Mouse (Mus musculus) monocyte, adult 5-6 weeks (primary cell): Measurements from ENCODE around the gene Ppp1r3f. TPM values are rescaled to one million over a fixed set of nuclear protein-coding genes. Genes with fewer than 3 reads are reported as not detected.

Experiments
- ATAC-seq: fragments of 153-309, 156-312 bp; replicated peaks from 2 replicates; pipeline ENCODE4 v1.8.0; 2017; ENCODE audit warnings: mild to moderate bottlenecking; ENCODE audit not compliant: low TSS enrichment, insufficient number of reproducible peaks, severe bottlenecking, poor library complexity, low FRiP score
- total RNA-seq: library from RNA; stranded (forward); fragments of 200-1000, 200-491, 200-594 nt; gene quantifications from 3 replicates; pipeline ENCODE4 v1.2.3, GENCODE M21; 2017

Ppp1r3f gene
- total RNA-seq, result 0.85 to 3.4 TPM in 2 of 3 replicates, not detected in the other

DNA sequence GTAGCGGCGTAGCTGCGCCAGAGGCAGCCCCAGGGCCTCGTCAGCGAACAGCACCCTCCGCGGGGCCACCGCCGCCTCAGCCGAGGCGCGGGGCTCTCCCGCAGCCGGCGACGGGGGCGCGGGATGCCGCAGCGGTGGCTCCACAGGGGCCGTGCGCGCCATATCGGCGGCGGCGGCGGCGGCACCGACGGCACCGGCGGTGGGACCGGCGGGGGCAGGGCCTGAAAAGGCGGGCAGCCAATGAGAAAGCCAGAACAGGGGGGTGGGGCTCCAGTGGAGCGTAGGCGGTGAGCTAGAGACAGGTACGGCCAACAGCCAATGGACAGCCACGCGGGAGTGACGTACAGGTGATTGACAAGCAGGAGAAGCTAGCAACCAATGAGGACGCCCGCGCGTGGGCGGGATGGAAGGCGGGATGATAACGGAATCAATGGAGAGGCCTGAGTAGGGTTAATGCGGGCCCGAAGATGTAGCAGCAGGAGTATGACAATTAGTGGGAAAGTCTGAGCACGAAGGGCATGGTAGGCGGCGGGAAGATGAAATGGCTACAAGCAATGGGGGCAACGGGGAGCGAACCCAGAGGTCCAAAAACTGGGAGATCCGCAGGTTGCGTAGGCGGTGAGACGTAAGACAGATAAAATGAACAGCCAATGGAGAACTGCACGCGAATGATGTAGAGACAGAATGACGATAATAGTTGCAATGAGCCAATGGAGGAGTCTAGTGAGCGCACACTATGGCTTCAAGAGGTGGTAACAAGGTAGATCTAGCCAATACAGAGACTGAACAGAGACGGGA lies at the start of gene Ppp1r3f:
Gene Ppp1r3f, minus strand, starts transcription at position 197 of the 798 bp plus-strand sequence.
- ATAC-seq, result peak; percentile 98

DNA sequence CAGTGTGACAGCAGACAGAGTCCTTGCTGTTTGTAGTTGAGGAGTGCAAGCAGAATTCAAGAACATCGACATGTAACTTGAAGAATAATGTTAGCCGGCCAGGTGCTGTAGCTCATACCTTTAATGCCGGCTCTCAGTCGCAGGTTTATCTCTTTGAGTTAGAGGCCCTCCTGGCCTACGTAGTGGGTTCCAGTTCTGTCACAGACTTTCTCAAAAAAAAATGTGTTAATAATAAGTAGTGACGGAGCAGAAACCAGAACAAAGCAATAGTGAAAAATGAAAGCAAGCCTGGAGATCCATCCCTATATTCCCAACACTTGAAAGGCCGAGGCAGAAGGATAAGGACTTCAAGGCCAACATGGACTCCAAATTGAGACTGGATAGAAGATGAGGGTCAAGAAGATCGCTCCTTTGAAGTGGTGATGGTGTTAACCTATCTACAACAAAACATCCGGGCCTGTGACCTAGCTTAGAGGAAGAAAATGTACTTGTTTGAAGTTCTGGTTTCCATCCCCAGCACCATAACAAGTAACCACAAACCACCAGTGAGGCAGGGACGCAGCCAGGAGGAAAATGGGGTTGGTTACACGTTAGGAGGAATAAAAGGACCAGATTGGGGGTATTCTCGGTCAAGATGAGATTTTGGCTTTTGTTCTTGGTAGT lies 43.9 kb upstream of the Ppp1r3f start:
- no peak for ATAC-seq

DNA sequence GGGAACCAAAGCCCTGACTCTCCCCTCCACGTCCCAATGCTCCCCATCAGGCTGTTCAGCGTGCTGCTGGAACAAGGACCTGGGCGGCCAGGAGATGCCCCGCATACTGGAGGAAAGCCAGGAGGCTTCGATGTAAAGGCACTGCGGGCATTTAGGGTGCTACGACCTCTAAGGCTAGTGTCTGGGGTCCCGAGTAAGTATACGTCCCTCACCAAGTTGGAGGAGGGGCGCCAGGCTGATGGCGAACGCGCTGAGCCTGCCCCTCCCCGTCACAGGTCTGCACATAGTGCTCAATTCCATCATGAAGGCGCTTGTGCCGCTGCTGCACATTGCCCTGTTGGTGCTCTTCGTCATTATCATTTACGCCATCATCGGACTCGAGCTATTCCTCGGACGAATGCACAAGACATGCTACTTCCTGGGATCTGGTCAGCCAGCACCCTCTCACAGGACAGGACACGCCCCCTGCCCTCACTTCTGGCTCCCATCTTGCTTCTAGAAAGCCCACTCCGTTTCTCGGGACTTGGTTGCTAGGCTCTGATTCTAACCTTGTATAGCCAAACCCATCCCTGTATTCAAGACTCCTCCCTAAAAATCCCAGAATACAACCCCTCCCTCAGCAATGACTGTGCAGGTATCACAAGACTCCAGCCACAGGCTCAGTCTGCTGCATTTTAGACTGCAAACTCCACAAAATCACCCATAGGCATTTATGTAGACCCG lies 36.6 kb upstream of the Ppp1r3f start:
- no peak for ATAC-seq

DNA sequence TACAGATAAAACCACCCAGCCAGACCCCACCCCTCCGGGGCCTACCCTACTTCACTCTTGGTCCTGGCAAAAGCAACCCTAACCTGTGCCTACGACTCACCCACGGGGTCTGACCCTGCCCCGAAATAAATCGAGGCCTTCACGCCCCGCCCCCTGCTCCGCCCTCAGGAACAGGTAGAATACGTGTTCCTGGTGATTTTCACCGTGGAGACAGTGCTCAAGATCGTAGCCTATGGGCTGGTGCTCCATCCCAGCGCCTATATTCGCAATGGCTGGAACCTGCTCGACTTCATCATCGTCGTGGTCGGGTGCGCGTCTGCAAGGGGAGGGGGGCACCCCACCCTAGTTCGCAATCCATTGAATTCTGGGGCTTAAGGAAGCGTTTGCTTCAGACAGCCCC lies 36.0 kb upstream of the Ppp1r3f start:
- ATAC-seq, result no peak

DNA sequence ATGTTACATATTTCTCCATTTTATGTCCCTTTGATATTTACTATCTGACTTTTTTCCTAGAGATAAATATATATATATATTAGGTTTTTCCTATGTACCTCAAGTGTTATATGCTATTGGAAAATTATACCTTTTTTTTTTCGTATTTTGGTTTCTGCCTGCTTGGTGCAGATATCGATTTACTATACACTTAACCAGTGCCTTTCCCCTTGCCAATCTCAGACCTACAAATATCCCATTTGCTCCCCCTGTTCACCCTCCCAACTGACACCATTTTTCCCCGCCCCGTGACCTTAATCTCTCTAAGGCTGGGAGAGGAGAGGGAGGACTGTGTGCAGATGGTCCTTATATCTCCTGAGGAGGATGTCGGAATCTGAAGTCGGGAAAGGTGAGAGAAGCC lies 32.7 kb upstream of the Ppp1r3f start, which contains the start of gene Cacna1f:
Gene Cacna1f, plus strand, starts transcription at position 301 of the 400 bp plus-strand sequence.
- no peak for ATAC-seq

DNA sequence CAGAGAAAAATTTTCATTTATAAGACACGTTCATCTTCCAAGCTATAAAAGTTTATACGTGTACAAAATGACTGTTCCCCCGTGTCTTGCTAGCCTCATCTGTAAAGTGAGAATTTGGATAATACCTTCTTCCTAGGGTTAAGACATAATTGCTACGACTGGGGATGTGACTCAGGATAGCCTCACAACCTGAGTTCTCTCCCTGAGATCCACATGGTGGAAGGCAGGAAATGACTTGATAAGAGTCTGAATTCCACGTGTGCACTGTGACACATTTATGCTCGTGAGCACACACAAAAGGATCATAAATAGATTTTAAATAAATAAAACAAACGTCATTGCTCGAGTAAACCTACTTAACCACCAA lies 31.5 kb upstream of the Ppp1r3f start:
- no peak for ATAC-seq

DNA sequence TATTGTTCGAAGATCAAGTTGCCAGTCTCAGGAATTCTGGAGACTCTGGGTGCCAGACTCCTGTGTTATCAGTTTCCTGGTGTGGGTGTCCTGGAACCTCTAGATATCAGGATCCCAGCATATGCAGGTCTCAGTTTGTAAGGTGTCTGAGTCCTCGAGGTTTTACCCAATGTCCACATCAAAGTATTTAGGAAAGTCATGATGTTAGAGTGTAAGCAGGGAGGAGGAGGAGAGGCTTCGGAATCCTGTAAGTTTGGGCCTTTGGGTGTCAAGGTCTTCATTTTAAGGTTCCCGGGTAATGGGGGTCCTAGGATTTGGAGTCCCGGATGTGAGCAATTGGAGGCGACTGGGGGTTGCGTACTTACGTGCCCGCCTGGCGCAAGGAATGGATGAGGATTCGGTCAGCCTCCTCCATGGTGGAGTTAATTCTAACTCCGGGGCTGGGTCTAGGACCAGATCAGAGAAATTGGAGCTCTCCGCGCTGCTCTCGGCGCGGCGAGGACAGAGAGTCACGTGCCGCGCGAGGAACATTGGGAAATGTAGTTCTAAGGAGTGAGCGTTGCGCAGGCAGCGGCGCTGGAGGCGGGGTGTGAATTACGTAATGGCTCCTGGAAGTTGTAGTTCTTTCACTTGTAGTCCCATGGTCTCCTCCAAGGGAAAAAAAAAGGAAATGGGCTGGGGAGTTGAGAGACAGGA lies 30.9 kb upstream of the Ppp1r3f start, which contains the start of gene Ccdc22:
Gene Ccdc22, minus strand, starts transcription at position 639 of the 696 bp plus-strand sequence.
- peak; percentile 95 for ATAC-seq

DNA sequence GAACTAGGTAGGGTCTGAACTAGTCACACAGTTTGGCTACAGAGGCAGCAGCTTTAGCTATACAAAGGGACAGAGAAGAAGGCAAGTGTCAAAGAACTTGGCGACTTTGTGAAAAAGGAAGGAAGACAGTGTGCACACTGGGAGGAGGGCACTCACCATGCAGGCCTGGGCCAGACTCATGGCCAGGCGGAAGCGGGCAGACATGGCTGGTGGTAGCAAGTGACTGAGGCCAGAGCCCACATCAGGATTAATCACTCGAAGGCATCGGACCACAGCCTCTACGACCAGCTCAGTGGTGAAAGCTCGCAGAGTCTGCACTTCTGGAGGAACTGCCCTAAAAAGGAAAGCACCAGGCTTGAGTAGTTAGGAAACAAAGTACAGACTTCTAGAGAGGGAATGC lies 29.9 kb upstream of the Ppp1r3f start:
- ATAC-seq, result peak; percentile 49; the same call in 1 of the 2 replicates

DNA sequence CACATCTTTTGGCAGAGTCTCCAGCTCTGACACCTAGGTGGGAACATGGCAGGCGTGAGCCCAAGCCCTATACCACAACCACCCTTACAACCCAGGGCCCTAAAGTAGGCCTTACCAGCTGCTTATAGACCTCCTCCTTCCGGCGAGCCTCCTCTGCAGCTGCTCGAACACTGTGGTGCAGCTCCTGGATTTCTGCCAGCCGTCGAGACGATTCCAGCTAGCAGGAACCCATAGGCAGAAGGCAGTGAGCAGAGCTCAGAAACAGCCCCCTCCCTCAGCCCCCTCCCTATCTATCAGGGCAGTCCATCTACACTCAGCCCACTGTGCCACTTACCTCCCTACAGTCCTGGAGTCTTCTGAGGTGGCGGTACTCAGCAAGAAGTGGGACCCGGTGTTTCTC lies 21.3 kb upstream of the Ppp1r3f start:
- no peak for ATAC-seq

DNA sequence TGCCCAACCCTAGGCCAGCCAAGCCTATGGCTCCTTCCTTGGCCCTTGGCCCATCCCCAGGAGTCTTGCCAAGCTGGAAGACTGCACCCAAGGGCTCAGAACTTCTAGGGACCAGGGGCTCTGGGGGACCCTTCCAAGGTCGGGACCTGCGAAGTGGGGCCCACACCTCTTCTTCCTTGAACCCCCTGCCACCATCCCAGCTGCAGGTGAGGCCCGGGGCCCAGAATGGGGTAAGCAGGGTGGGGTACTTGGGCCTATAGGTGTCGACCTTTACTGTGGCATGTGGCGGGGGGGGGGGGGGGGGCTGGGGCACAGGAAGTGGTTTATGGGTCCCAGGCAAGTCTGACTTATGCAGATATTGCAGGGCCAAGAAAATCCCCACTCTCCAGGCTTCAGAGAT lies 12.3 kb upstream of the Ppp1r3f start:
- ATAC-seq, result no peak

DNA sequence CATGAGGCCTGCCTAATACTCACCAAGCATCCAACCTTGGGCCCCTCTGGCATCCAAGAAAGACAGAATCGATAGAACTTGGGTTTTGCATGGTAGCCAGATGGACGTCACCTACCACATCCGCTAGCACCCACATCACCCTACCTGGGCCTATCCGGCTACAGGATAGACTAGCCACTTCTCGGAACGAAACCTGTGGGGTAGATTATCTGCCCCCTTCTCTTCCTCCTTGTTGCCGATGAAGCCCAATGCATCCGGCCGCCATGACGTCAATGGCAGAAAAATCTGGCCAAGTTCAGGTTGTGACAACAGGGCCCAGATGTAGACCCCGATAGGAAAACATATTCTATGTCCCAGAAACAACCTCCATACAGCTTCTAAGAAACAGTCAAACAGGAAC lies 9.8 kb upstream of the Ppp1r3f start:
- ATAC-seq, result no peak

DNA sequence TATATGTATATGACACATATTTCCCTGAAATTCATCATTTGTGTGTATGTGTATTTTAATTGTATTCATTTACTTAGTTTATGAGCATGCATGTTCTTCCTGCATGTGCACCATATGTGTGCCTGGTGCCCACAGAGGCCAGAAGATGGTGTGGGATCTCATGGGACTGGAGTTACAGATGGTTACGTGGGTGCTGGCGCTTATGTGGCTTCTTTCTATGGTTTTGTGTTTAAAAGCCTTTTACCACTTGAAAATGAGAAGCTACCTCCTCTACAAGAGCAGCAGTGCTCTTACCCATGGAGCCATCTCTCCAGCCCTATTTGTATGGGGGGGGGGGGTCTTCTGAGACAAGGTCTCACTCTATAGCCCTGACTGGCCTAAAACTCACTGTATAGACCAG lies 7.1 kb upstream of the Ppp1r3f start:
- no peak for ATAC-seq

DNA sequence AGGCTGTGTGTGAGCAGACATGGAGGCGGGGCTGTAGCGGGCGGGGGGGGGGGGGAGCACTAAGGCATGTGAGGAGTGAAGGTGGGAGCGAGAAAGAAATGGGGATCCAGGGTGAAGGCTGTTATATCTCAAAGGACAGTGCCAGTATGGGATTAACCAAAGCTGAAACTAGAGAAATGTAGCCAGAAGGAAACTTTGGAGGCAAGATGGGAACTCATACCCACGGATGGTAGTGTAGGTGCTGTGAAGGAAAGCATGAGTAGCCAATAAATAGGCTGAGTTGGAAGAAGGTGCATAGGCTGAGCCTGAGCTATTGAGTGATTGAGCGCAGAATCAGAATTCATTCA lies 775 bp upstream of the Ppp1r3f start:
- ATAC-seq, result no peak

DNA sequence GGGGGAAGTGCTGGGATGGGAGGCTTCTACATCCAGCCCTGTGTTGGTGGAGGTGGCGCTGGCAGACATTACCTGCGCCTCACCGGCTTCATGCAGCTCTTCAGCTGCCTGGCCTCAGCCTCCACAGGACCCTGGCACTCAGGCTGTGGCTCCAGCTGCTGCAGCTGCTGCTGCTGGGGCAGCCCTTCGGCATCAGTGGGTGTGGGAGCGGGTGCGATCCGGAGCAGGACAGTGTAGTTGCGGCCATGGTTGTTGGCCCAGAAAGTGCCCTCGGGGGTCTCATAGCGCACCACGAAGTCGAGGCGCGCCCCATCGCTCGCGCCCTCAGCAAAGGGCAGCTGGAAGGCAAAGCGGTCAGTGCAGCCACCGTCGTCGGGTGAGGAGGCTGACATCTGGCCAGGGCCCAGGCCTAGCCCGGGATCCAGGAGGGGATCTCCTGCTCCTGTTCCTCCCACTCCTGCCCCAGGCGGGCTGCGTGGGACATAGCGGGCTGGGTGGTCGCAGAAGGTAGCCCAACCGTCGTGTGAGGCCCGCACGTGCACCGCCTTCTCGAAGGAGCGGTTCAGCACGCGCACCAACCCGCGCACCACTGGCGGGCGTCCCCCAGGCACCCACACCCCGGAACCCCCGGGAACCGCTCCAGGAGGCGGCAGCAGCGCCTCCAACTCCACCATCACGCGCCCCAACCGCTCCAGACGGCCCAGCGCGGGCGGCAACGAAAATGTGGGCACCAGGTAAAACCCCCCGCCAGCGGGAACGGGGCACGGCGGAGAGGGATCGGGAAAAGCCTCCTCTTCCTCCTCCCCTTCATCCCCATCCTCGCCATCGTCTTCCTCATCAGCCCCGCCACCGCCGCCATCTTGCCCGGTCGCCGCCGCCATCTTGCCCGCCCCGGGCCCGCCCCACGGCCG lies 652 bp downstream of the Ppp1r3f start, which contains the start of gene Foxp3:
Gene Foxp3, plus strand, starts transcription at position 469 of the 911 bp plus-strand sequence.
- ATAC-seq, result no peak

DNA sequence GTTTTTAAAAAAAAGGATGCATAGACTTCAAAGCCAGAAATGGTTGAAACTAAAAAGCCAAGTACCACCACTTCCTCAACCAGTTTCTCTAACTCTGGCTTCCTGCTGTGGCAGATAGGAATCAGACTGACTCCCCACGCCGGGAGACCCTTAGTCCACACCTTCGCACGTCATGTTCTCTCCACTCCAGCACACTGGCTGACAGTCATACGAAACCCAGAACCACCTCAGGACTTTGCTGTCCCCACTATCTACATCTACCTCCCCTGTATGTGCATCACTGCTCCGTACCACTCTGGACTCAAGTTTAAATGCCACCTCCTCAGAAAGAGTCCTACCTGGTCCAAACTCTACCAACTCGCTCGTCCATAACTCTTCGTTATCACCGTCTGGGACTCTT lies 1.6 kb downstream of the Ppp1r3f start:
- no peak for ATAC-seq

DNA sequence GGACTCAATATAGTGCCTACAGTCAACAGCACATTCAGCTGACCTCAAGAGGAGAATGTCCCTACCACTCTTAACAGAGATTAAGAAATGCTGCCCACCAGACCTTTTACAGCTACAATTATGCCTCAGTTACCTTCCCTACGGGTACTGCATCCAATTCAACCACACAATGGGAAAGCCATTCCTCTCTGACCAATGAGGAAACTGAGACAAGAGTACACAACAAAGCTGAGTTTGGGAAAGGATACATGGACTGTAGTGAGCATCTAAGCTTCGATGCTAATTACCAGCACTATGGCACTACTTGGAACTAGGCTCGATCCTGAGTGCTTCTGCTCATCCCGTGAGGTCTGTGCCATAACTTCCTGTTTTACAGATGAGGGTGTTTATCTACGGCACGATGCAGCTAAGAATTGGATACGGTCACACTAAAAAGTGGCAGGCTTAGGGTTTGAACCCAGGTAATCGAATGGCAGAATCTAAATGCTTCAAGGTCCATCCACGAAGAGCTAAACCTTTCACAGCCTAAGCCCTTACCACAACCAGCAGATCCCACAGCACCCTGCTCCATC lies 2.4 kb downstream of the Ppp1r3f start:
- no peak for ATAC-seq

DNA sequence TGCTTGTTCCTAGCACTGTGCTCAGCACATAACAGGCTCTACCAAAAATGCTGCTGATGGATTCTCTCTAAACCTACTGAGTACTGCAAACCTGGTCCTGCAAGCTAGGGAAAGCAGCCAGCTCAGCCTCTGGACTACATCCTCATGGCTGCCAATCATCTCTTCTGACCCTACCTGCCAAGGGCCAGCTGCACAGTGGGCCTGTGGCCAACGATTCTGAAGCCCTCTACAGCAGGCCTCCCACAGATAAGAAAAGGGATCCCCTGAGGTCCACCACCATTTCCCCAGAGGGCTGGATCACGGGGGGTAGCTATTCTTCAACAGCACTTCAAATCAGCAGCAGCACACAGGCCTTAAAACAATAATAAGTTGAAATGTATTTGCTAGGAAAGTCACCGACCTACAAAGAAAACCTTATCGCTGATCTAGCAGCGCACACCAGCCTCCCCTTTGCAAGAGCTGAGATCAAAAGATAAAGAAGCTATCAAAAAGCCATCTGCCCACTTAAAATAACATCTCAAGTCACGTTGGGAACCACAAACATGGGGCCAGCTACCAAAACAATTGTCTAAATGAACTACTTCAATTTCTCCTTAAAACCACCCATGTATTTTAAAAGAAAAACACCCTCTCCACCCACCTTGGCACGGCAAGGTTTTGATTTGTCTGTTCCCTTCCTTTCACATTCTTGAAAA lies 3.5 kb downstream of the Ppp1r3f start:
- no peak for ATAC-seq
